Mouse (Mus musculus) myocyte (in vitro differentiated cells): ENCODE results near the gene Arhgef3. TPM values are rescaled to one million over a fixed set of nuclear protein-coding genes. Genes with fewer than 3 reads are reported as not detected.

Experiments used
- H3K27me3 ChIP-seq: one replicate; pipeline ENCODE4 v1.6.1; 2011; ENCODE audit not compliant: control insufficient read depth, insufficient read depth, insufficient read length
- H3K36me3 ChIP-seq: one replicate; pipeline ENCODE4 v1.6.1; 2011; ENCODE audit not compliant: control insufficient read depth, insufficient read depth
- H3K4me2 ChIP-seq: one replicate; pipeline ENCODE4 v1.6.1; 2011; ENCODE audit warnings: low read depth, control low read depth
- H3K4me3 ChIP-seq: one replicate; pipeline ENCODE4 v1.5.1; 2011; ENCODE audit warnings: mild to moderate bottlenecking, control low read depth, moderate library complexity
- H3K79me2 ChIP-seq: one replicate; pipeline ENCODE4 v1.6.1; 2011; ENCODE audit not compliant: control insufficient read depth, insufficient read depth
- H3ac ChIP-seq: one replicate; pipeline ENCODE4 v1.6.1; 2011; ENCODE audit not compliant: control insufficient read depth, insufficient read length
- CEBPB ChIP-seq: IDR thresholded peaks from 2 replicates; pipeline ENCODE4 v1.6.1; 2011; ENCODE audit warnings: mild to moderate bottlenecking, moderate library complexity; ENCODE audit not compliant: poor library complexity, insufficient read depth, severe bottlenecking
- E2F4 ChIP-seq: IDR thresholded peaks from one replicate; pipeline ENCODE4 v1.6.1; 2011; ENCODE audit warnings: mild to moderate bottlenecking, control low read depth, moderate library complexity; ENCODE audit not compliant: insufficient read depth
- MAX ChIP-seq: IDR thresholded peaks from one replicate; pipeline ENCODE4 v1.6.1; 2011; ENCODE audit warnings: low read depth, mild to moderate bottlenecking, control low read depth
- MYOD1 ChIP-seq, 3 experiments: IDR thresholded peaks; one replicate each; pipeline ENCODE4 v1.6.1; 2011; ENCODE audit warnings: control low read depth in 2 of 3, low read depth in 2 of 3, mild to moderate bottlenecking in 2 of 3, moderate library complexity in 1 of 3; ENCODE audit not compliant: insufficient read length in 2 of 3, control insufficient read depth in 1 of 3
- MYOG ChIP-seq, 3 experiments: IDR thresholded peaks; one replicate each; pipeline ENCODE4 v1.6.1; 2011; ENCODE audit warnings: control low read depth in 2 of 3, low read depth in 2 of 3, mild to moderate bottlenecking in 2 of 3; ENCODE audit not compliant: insufficient read length in 2 of 3, control insufficient read depth in 1 of 3, insufficient read depth in 1 of 3
- POLR2A ChIP-seq: IDR thresholded peaks from one replicate; pipeline ENCODE4 v1.6.1; 2011; ENCODE audit warnings: low read depth, mild to moderate bottlenecking, control low read depth, moderate library complexity; ENCODE audit not compliant: insufficient read length
- POLR2AphosphoS2 ChIP-seq: IDR thresholded peaks from one replicate; pipeline ENCODE4 v1.6.1; 2011; ENCODE audit warnings: low read depth, control low read depth; ENCODE audit not compliant: insufficient read length
- REST ChIP-seq: IDR thresholded peaks from one replicate; pipeline ENCODE4 v1.6.1; 2011; ENCODE audit warnings: mild to moderate bottlenecking, control low read depth, moderate library complexity; ENCODE audit not compliant: insufficient read depth, insufficient read length
- SRF ChIP-seq: IDR thresholded peaks from one replicate; pipeline ENCODE4 v1.6.1; 2011; ENCODE audit warnings: low read depth; ENCODE audit not compliant: control insufficient read depth, insufficient read length
- TCF12 ChIP-seq: IDR thresholded peaks from one replicate; pipeline ENCODE4 v1.6.1; 2011; ENCODE audit warnings: mild to moderate bottlenecking, control low read depth; ENCODE audit not compliant: poor library complexity, insufficient read depth, severe bottlenecking
- TCF3 ChIP-seq: IDR thresholded peaks from one replicate; pipeline ENCODE4 v1.6.1; 2011; ENCODE audit warnings: low read depth, control low read depth; ENCODE audit not compliant: insufficient read length
- USF1 ChIP-seq: IDR thresholded peaks from one replicate; pipeline ENCODE4 v1.6.1; 2011; ENCODE audit warnings: low read depth, mild to moderate bottlenecking, control low read depth, moderate library complexity
- polyA plus RNA-seq: library from polyadenylated mRNA; unstranded; fragments of >200 nt; fragmentation: generic; extraction: Trizol; gene quantifications from one replicate; pipeline ENCODE4 v1.2.1, GENCODE M21; 2012; ENCODE audit warnings: missing spikeins

Arhgef3 gene
- polyA plus RNA-seq, 1 experiment, result 6.6 TPM

GRCm38 (mm10) chr14:27295821-27296220 is 181.1 kb downstream of the Arhgef3 start:
- no peak for TF ChIP-seq MYOG (IDR thresholded peaks at IDR 0.05; ENCODE audit: control insufficient read depth in 1 of 3, insufficient read depth in 1 of 3, insufficient read length in 2 of 3, low read depth in 2 of 3)
- no peak for TF ChIP-seq POLR2A
- TF ChIP-seq POLR2AphosphoS2, result no peak
- TF ChIP-seq MAX, result no peak
- TF ChIP-seq USF1, result no peak
- no peak for TF ChIP-seq CEBPB
- no peak for TF ChIP-seq TCF12
- no peak for TF ChIP-seq REST
- TF ChIP-seq SRF, result no peak
- TF ChIP-seq E2F4, result no peak
- TF ChIP-seq MYOD1 (IDR thresholded peaks at IDR 0.05; ENCODE audit: control insufficient read depth in 1 of 3, insufficient read length in 2 of 3, low read depth in 2 of 3), result no peak
- TF ChIP-seq TCF3, result no peak
- H3K79me2 ChIP-seq, result no peaks in the 10 kb centered on the region
- H3K27me3 ChIP-seq, result no peaks in the 10 kb centered on the region
- H3K4me3 ChIP-seq, result no peak overlapping the region
- no peak overlapping the region for H3ac ChIP-seq
- H3K36me3 ChIP-seq, result no peaks in the 10 kb centered on the region
- no peak overlapping the region for H3K4me2 ChIP-seq

GRCm38 (mm10) chr14:27296987-27297386 is 182.3 kb downstream of the Arhgef3 start:
- Histone ChIP-seq H3K4me2 (no peak overlapping the region), H3K79me2 (no peaks in the 10 kb centered on the region), H3K27me3 (no peaks in the 10 kb centered on the region), H3ac (no peak overlapping the region), H3K4me3 (no peak overlapping the region), H3K36me3 (no peaks in the 10 kb centered on the region)
- TF ChIP-seq TCF3 (no peak), MAX (no peak), REST (no peak), POLR2A (no peak), MYOD1 (IDR thresholded peaks at IDR 0.05; ENCODE audit: control insufficient read depth in 1 of 3, insufficient read length in 2 of 3, low read depth in 2 of 3) (no peak), CEBPB (no peak), E2F4 (no peak), SRF (no peak), USF1 (no peak), POLR2AphosphoS2 (no peak), TCF12 (no peak), MYOG (IDR thresholded peaks at IDR 0.05; ENCODE audit: control insufficient read depth in 1 of 3, insufficient read depth in 1 of 3, insufficient read length in 2 of 3, low read depth in 2 of 3) (no peak)

GRCm38 (mm10) chr14:27298875-27299274 is 184.2 kb downstream of the Arhgef3 start:
- no peak for TF ChIP-seq TCF12
- no peak for TF ChIP-seq USF1
- no peak for TF ChIP-seq REST
- TF ChIP-seq MAX, result no peak
- TF ChIP-seq E2F4, result no peak
- TF ChIP-seq POLR2A, result no peak
- no peak for TF ChIP-seq POLR2AphosphoS2
- no peak for TF ChIP-seq MYOD1 (IDR thresholded peaks at IDR 0.05; ENCODE audit: control insufficient read depth in 1 of 3, insufficient read length in 2 of 3, low read depth in 2 of 3)
- Histone ChIP-seq H3K79me2 (no peaks in the 10 kb centered on the region), H3ac (no peak overlapping the region), H3K4me3 (no peak overlapping the region), H3K4me2 (no peak overlapping the region), H3K36me3 (no peaks in the 10 kb centered on the region), H3K27me3 (no peaks in the 10 kb centered on the region)

GRCm38 (mm10) chr14:27299705-27300104 is 185.0 kb downstream of the Arhgef3 start:
- Histone ChIP-seq H3K36me3 (no peaks in the 10 kb centered on the region), H3K79me2 (no peaks in the 10 kb centered on the region), H3K4me2 (peak overlapping the region; percentile 28), H3K4me3 (no peak overlapping the region), H3K27me3 (no peaks in the 10 kb centered on the region), H3ac (no peak overlapping the region)
- no peak for TF ChIP-seq MAX
- no peak for TF ChIP-seq CEBPB
- no peak for TF ChIP-seq MYOD1 (IDR thresholded peaks at IDR 0.05; ENCODE audit: control insufficient read depth in 1 of 3, insufficient read length in 2 of 3, low read depth in 2 of 3)
- no peak for TF ChIP-seq TCF12
- TF ChIP-seq E2F4, result no peak
- no peak for TF ChIP-seq POLR2A
- TF ChIP-seq MYOG (IDR thresholded peaks at IDR 0.05; ENCODE audit: control insufficient read depth in 1 of 3, insufficient read depth in 1 of 3, insufficient read length in 2 of 3, low read depth in 2 of 3), result no peak
- TF ChIP-seq REST, result no peak
- TF ChIP-seq POLR2AphosphoS2, result no peak
